Mouse (Mus musculus) layer of hippocampus, adult 18-20 months (tissue): ENCODE data around the gene H2al1d. TPM values are rescaled to one million over a fixed set of nuclear protein-coding genes. Genes with fewer than 3 reads are reported as not detected.
"Not testable (repeated sequence)": the region's sequence is repeated elsewhere in the genome, so short reads cannot be mapped to it uniquely, and the experiment has no call there.

ENCODE experiments used
- DNase-seq, 2 experiments: peaks; one replicate each; pipeline ENCODE4 v3.0.0; 2022; ENCODE audit warnings: low spot score in 2 of 2
- long read RNA-seq: library from polyadenylated mRNA; stranded (forward); transcript quantifications from one replicate; pipeline ENCODE4 v2.0.0, GENCODE M21; 2021
- total RNA-seq, 2 experiments: library from RNA; stranded (reverse); gene quantifications; 2 replicates each; pipeline ENCODE4 v1.2.3; 2021

H2al1d gene
- total RNA-seq: not detected
- long read RNA-seq: 0 reads

DNA sequence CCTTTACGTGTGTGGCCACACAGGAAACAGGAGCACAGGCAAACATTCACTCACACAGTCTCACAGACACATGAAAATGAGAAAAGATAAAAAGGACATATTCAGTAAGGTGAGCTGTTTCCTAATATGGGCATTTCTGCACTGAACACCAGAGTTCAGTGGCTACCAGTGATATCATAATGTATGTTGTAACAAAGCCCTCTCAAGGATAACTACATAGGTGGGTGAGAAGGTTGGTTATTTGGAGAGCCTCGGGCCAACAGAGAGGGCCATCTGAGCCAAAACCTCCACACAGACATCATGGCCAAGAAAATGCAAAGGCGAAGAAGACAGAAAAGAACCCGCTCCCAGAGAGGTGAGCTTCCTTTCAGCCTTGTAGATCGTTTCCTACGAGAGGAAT is at the start of gene H2al1d:
H2al1d (plus strand) TSS at position 301 of the 400 bp plus-strand sequence.
- not testable (repeated sequence) for DNase-seq

DNA sequence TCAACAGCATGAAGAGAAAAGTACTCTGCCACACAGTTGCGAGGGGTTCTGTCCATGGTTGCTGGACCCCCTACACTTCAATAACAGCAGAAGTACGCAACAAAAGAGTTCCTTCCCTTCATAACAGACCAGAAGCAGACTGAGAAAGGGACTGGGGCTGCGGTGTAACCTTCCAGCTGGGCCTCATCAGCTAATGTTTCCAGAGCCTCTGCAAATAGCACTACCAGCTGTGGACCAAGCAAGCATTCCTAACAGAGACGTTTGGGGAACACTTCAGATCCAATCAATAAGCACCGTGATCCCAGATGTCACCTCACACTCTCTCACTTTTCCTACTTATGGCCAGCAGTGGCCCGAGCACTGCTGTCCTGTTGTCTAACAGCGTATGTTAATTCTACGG is 43.7 kb upstream of the H2al1d start:
- DNase-seq: no peak

DNA sequence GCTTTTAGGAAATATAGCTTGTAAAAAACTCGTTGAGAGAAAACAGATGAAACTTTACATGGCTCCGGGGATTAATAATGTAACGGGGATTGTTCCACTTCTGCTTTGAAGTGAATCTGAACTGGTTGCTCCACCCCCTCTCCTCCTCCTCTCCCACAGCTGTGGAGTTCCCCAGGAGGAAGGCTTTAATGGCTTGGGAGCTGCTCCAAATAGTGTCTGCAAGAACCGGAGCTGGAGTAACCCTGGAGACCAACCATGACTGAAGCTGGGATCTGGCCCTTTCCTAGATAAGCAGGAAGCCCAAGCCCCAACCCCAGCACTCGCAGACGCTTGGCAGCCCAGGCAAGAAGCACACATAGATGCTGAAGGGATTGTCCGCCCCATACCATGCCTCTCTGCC is 40.8 kb upstream of the H2al1d start:
- DNase-seq: peak in 1 of 2 experiments; percentile 3

DNA sequence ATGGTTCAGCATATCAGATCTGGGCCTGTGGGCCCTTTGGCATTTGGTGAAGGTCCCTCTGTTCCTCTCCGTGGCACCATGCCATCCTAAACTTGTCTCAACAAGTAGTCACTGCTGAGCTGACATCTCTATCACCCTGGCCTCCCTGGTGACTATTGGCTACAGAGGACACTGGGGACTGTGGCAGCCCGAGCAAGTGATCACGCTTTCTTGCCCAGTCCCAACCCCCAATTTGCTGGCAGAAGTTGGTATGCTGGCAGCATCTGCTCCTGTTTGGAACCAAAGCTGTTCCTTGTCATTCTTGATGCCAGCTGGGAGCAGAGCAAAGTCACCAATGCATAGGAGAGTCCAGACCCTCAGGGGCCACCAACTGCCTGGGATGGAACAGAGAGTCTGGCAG is 39.5 kb upstream of the H2al1d start:
- DNase-seq: peak; percentile 7 to 22

DNA sequence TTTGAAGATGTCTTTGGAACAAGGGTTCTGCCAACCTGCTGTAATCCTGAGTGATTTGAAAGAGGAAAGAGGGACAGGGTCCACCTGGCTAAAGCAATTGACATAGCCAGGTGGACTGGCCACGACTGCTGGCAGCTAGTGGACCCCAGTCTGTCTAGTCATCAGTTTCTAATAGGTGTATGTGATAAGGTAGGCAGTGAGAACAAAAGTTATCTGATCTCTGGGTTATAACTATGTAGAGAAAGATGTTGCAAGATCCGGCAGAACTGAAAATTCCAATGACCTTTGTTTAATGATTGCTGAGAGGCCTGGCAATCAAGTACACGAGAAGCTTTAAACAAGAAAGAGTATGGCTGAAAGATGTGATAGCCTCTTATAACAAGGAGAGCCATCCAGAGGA is 35.4 kb upstream of the H2al1d start:
- no peak for DNase-seq

DNA sequence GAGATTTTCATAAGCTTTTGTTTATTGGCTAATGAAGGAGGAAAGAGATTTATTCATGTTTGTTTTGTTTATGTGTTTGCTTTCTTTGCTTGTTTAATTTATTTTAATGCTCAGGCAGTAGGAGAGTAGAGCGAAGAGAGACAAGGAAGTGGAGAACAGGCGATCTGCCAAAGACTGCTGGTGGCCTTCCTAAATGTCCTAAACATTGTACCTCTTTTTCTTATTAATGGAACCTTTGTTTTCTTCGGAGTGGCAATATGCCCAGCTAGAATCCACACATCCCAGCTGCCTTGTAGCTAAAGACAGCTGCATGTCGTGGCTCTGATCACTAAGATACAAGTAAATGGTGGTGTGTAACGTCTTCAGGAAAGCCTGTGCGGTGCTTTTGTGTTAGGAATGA is 31.5 kb upstream of the H2al1d start:
- no peak for DNase-seq

DNA sequence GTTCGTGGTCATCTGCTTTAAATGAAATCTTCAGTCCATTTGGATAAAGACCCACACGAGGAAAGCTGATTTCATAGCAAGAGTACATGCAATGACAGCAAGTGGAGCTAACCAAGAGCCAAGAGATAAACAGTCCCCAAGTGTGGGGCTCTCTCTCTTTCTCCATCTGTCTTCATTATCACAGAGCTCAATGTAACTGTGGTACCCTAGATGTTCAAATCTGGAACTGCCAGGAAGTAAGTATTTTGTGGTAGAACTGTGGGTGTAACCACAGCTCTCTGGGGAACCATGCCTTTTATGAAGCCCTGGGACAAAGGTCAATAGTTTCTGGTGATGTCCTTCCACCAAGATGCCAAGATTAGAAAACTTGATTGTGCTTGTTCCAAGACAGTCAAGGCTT is 27.9 kb upstream of the H2al1d start:
- DNase-seq: no peak

DNA sequence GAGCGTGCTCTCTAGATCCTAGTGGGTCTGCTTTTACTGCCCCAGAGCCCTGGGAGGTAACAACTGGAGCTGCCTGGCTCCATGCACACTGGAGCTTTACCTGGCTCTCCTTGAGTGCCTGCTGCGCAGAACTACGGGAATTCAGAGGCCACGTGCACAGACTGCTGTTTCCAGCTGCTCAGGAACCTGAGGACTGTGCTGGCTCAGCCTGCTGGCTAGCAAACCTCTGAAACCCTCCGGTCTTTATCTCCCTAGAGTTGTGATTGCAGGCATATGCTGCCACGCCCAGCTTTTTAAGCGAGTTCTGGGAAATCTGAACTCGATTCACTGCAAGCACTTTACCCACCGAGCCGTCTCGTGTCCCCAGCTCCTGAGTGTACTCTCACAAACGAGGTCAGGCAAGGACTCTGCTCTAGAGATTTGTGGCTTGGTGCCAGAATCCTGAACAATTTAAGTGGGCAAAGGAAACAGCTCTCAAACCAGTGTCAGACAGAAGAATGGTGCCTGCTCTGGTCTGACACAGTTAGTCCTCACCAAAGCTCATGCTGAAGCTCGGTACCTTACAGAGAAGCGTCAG is 20.2 kb upstream of the H2al1d start:
- DNase-seq: no peak

DNA sequence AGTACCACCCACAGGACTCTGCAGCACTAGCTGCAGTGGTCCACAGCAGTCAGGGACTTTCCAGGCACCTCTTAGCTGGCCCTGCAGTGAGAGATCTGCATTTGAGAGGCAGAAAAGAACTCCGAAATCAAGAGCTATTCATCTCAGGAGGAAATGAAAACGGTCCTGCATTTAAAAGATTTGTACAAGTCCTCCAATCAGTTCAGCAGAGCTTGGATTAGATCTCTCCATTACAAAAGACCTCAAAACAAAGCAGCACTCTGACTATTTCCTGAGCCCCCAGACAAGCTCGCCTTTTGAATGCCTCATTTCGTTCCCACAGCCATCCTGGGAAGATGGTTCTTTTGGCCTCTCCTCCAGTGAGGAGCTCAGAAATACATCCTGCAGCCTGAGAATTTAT is 19.4 kb upstream of the H2al1d start:
- DNase-seq: no peak

DNA sequence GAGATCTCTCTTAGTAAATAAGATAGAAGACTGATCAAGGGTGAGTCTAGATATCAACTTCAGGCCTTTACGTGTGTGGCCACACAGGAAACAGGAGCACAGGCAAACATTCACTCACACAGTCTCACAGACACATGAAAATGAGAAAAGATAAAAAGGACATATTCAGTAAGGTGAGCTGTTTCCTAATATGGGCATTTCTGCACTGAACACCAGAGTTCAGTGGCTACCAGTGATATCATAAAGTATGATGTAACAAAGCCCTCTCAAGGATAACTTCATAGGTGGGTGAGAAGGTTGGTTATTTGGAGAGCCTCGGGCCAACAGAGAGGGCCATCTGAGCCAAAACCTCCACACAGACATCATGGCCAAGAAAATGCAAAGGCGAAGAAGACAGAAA is 9.7 kb upstream of the H2al1d start, which contains the start of gene H2al1a:
H2al1a (plus strand) TSS at position 301 of the 400 bp plus-strand sequence.
- DNase-seq: not testable (repeated sequence)

DNA sequence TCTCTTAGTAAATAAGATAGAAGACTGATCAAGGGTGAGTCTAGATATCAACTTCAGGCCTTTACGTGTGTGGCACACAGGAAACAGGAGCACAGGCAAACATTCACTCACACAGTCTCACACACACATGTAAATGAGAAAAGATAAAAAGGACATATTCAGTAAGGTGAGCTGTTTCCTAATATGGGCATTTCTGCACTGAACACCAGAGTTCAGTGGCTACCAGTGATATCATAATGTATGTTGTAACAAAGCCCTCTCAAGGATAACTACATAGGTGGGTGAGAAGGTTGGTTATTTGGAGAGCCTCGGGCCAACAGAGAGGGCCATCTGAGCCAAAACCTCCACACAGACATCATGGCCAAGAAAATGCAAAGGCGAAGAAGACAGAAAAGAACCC is 6.5 kb upstream of the H2al1d start, which contains the start of gene H2al1b:
H2al1b (plus strand) TSS at position 301 of the 400 bp plus-strand sequence.
- not testable (repeated sequence) for DNase-seq

DNA sequence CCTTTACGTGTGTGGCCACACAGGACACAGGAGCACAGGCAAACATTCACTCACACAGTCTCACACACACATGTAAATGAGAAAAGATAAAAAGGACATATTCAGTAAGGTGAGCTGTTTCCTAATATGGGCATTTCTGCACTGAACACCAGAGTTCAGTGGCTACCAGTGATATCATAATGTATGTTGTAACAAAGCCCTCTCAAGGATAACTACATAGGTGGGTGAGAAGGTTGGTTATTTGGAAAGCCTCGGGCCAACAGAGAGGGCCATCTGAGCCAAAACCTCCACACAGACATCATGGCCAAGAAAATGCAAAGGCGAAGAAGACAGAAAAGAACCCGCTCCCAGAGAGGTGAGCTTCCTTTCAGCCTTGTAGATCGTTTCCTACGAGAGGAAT is 3.3 kb upstream of the H2al1d start, which contains the start of gene H2al1c:
H2al1c (plus strand) TSS at position 301 of the 400 bp plus-strand sequence.
- not testable (repeated sequence) for DNase-seq

DNA sequence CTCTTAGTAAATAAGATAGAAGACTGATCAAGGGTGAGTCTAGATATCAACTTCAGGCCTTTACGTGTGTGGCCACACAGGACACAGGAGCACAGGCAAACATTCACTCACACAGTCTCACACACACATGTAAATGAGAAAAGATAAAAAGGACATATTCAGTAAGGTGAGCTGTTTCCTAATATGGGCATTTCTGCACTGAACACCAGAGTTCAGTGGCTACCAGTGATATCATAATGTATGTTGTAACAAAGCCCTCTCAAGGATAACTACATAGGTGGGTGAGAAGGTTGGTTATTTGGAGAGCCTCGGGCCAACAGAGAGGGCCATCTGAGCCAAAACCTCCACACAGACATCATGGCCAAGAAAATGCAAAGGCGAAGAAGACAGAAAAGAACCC is 3.0 kb downstream of the H2al1d start, which contains the start of gene H2al1e:
H2al1e (plus strand) TSS at position 301 of the 400 bp plus-strand sequence.
- DNase-seq: not testable (repeated sequence)

DNA sequence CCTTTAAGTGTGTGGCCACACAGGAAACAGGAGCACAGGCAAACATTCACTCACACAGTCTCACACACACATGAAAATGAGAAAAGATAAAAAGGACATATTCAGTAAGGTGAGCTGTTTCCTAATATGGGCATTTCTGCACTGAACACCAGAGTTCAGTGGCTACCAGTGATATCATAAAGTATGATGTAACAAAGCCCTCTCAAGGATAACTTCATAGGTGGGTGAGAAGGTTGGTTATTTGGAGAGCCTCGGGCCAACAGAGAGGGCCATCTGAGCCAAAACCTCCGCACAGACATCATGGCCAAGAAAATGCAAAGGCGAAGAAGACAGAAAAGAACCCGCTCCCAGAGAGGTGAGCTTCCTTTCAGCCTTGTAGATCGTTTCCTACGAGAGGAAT is 6.2 kb downstream of the H2al1d start, which contains the start of gene H2al1f:
H2al1f (plus strand) TSS at position 301 of the 400 bp plus-strand sequence.
- DNase-seq: not testable (repeated sequence)

DNA sequence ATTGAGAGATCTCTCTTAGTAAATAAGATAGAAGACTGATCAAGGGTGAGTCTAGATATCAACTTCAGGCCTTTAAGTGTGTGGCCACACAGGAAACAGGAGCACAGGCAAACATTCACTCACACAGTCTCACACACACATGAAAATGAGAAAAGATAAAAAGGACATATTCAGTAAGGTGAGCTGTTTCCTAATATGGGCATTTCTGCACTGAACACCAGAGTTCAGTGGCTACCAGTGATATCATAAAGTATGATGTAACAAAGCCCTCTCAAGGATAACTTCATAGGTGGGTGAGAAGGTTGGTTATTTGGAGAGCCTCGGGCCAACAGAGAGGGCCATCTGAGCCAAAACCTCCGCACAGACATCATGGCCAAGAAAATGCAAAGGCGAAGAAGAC is 9.3 kb downstream of the H2al1d start, which contains the start of gene H2al1g:
H2al1g (plus strand) TSS at position 301 of the 400 bp plus-strand sequence.
- not testable (repeated sequence) for DNase-seq

DNA sequence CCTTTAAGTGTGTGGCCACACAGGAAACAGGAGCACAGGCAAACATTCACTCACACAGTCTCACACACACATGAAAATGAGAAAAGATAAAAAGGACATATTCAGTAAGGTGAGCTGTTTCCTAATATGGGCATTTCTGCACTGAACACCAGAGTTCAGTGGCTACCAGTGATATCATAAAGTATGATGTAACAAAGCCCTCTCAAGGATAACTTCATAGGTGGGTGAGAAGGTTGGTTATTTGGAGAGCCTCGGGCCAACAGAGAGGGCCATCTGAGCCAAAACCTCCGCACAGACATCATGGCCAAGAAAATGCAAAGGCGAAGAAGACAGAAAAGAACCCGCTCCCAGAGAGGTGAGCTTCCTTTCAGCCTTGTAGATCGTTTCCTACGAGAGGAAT is 12.6 kb downstream of the H2al1d start, which contains the start of gene H2al1h:
H2al1h (plus strand) TSS at position 301 of the 400 bp plus-strand sequence.
- DNase-seq: not testable (repeated sequence)

DNA sequence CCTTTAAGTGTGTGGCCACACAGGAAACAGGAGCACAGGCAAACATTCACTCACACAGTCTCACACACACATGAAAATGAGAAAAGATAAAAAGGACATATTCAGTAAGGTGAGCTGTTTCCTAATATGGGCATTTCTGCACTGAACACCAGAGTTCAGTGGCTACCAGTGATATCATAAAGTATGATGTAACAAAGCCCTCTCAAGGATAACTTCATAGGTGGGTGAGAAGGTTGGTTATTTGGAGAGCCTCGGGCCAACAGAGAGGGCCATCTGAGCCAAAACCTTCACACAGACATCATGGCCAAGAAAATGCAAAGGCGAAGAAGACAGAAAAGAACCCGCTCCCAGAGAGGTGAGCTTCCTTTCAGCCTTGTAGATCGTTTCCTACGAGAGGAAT is 15.7 kb downstream of the H2al1d start, which contains the start of gene H2al1i:
H2al1i (plus strand) TSS at position 301 of the 400 bp plus-strand sequence.
- DNase-seq: not testable (repeated sequence)

DNA sequence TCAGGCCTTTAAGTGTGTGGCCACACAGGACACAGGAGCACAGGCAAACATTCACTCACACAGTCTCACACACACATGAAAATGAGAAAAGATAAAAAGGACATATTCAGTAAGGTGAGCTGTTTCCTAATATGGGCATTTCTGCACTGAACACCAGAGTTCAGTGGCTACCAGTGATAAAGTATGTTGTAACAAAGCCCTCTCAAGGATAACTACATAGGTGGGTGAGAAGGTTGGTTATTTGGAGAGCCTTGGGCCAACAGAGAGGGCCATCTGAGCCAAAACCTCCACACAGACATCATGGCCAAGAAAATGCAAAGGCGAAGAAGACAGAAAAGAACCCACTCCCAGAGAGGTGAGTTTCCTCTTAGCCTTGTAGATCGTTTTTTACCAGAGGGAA is 18.9 kb downstream of the H2al1d start, which contains the start of gene H2al1j:
H2al1j (plus strand) TSS at position 301 of the 400 bp plus-strand sequence.
- DNase-seq: not testable (repeated sequence)

DNA sequence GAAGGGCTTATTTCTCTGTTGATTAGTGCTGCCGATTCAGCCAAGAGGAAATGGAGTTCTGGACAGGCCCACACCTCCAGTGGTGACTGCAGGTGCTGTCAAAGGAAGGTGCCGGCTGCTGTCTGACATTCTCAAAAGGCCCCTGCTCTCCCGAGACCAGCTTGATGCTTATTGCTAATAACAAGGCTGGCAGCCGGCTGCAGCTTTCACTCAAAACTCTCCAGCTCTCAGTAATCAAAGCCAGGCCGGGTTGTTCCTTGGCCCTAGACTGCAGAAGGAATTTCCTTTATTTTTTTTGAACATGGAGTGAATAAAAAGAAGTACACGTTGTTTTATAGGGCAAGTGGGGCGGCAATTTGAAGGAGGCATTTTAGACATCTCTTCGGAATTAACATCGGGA is 37.1 kb downstream of the H2al1d start:
- DNase-seq: peak in 1 of 2 experiments; percentile 25

DNA sequence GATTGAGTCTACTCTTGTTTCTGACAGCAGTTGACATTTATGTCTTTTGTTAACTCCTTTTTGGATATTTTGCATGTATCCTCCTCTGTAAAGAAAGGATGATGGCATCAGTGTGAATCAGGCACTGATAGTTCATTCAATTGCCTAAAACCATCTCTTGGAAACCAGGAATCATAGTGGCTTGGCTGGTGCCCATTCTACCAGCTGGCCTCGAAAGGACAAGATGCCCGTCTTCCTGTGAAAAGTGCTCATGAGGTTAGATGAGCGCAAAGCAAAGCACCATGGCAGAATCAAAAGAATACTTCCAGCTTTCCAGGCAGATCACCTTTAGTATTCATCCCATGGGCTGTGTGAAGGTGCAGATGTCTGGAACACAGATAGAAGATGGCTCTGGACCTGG is 38.1 kb downstream of the H2al1d start:
- DNase-seq: no peak
